Mouse (Mus musculus) layer of hippocampus, adult 8-10 months (tissue): Measurements from ENCODE around the gene Klhl22. TPM values are rescaled to one million over a fixed set of nuclear protein-coding genes. Genes with fewer than 3 reads are reported as not detected.

Source experiments
- DNase-seq, 2 experiments: peaks; one replicate each; pipeline ENCODE4 v3.0.0; 2022; ENCODE audit warnings: low spot score in 2 of 2
- total RNA-seq, 4 experiments: library from RNA; stranded (reverse); gene quantifications; 2 replicates each; pipeline ENCODE4 v1.2.4; 2022

Gene Klhl22
- total RNA-seq, 4 experiments from 2014 or later: 95.8 to 105 (median 101) TPM

GRCm38 (mm10) chr16:17753686-17754085, 5.7 kb upstream of the Klhl22 start:
- no peak for DNase-seq

- DNase-seq: no peak
These were observed 1.7 kb upstream of the Klhl22 start for GRCm38 (mm10) chr16:17757756-17758155.

GRCm38 (mm10) chr16:17758902-17759301, 516 bp upstream of the Klhl22 start:
- DNase-seq: no peak

GRCm38 (mm10) chr16:17759813-17760321, 449 bp downstream of the Klhl22 start:
- peak; percentile 25 to 32 for DNase-seq

- DNase-seq: no peak
These were observed 1.2 kb downstream of the Klhl22 start for GRCm38 (mm10) chr16:17760657-17761056.

GRCm38 (mm10) chr16:17761074-17761473, 1.7 kb downstream of the Klhl22 start:
- no peak for DNase-seq

- no peak for DNase-seq
These were observed 4.7 kb downstream of the Klhl22 start for GRCm38 (mm10) chr16:17764108-17764511.

GRCm38 (mm10) chr16:17768834-17769233, 9.4 kb downstream of the Klhl22 start:
- peak; percentile 46 to 62 for DNase-seq

GRCm38 (mm10) chr16:17771117-17771865, 11.9 kb downstream of the Klhl22 start:
- DNase-seq: no peak

GRCm38 (mm10) chr16:17776828-17777227, 17.4 kb downstream of the Klhl22 start:
- no peak for DNase-seq

GRCm38 (mm10) chr16:17778223-17778622, 18.8 kb downstream of the Klhl22 start:
- no peak for DNase-seq

GRCm38 (mm10) chr16:17779692-17780091, 20.3 kb downstream of the Klhl22 start:
- no peak for DNase-seq

- DNase-seq: no peak
These were observed 25.9 kb downstream of the Klhl22 start for GRCm38 (mm10) chr16:17785337-17785736.

GRCm38 (mm10) chr16:17792728-17793127, 33.3 kb downstream of the Klhl22 start:
- DNase-seq: no peak

GRCm38 (mm10) chr16:17794047-17794446, 34.6 kb downstream of the Klhl22 start:
- DNase-seq: no peak

- DNase-seq: no peak
These were observed 36.2 kb downstream of the Klhl22 start for GRCm38 (mm10) chr16:17795643-17796042.

- no peak for DNase-seq
These were observed 37.1 kb downstream of the Klhl22 start for GRCm38 (mm10) chr16:17796519-17796918.

- DNase-seq: no peak
These were observed 37.8 kb downstream of the Klhl22 start, which contains the start of gene Scarf2 for GRCm38 (mm10) chr16:17796971-17797811. Gene Scarf2, plus strand, starts transcription at chr16:17797282.

GRCm38 (mm10) chr16:17797812-17798311, 38.4 kb downstream of the Klhl22 start:
- no peak for DNase-seq

GRCm38 (mm10) chr16:17798321-17799180, 39.1 kb downstream of the Klhl22 start:
- DNase-seq: no peak

- no peak for DNase-seq
These were observed 40.2 kb downstream of the Klhl22 start for GRCm38 (mm10) chr16:17799584-17799983.
